Mouse (Mus musculus) testis, postnatal 10 days (tissue): Measurements from ENCODE around the gene Efnb1.
A peak's percentile ranks its signal among the peaks of the same experiment; 100 is the strongest.

Experiments
- DNase-seq: peaks from one replicate; pipeline ENCODE4 v3.0.0; 2021; ENCODE audit warnings: low spot score

Efnb1 gene

DNA sequence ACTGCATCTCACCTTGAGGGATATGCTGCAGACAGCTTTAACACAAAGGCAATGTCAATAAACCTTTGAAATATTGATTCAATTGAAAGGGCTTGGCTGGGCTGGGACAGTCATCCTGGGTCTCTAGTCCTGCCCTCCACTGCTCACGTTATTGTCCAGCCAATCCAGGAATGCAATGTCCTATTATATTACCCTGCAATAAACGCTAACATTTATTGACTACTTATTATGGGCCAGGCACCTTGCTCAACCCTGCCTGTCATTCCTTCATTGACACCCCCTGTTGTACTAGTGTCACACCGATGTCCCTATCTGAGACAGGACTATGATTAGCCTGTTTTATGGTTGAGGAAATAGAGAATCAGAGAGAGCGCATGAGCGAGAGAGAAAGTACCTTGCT, 18.4 kb downstream of the Efnb1 start:
- no peak for DNase-seq

DNA sequence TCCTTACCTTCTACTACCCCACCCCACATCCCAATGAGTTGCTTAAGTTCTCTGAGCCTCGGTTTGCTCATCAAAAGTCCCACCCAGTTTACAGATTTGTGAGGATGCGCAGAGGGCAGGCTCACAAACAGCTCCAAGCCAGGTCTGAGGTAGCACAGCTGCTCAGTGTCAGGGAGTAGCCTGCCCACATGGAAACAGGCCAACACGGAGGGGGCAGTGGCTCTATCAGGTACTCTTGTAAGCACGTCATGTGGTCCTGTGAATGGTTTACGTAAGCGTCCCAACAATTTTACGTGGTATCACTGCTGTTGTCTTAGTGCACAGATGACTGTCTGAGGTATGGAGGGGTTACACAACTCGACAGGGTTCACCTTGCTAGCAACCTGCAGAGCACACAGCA, 23.1 kb downstream of the Efnb1 start:
- no peak for DNase-seq

DNA sequence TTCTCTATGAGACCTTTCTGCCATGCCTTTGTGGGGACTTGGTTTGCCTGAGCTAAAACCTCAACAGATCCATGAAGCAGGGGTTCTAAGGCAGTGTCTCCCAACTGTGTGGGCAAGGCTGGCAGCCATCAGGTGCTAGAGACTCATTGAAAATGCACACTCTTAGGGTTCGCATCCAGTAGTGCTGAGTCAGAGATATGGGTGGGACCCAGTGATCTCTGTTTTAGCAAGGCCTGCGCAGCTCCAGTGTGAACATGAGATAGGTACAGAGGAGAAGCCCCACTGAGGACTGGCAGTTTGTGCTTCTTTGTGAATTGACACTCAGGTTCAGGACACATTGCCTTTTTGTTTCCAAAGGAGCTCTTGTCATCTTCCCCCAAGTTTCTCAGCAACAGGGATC, 28.2 kb downstream of the Efnb1 start:
- no peak for DNase-seq

DNA sequence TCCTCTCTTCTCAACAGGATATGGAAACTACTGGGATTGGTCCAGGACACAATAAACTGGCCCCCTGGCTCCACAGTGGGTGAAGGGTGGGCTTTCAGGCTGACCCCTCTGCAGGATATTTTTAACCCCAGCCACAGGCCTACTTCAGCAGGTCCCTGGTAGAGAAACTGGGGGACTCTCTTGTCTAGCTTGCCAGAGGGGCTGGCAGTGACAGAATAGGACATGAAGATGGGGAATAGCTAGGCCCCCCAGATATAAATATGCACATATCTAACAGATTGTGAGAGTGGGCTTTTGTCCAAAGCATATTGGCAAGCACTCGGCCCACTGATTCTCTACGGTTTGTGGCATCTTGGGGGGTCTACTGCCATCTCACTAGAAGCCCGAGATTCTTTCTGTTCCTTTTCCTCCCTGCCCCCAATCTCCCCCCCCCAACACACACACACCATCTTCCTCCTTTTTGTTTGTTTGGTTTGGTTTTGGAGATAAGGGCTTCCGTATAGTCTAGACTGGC, 29.0 kb downstream of the Efnb1 start:
- no peak for DNase-seq

DNA sequence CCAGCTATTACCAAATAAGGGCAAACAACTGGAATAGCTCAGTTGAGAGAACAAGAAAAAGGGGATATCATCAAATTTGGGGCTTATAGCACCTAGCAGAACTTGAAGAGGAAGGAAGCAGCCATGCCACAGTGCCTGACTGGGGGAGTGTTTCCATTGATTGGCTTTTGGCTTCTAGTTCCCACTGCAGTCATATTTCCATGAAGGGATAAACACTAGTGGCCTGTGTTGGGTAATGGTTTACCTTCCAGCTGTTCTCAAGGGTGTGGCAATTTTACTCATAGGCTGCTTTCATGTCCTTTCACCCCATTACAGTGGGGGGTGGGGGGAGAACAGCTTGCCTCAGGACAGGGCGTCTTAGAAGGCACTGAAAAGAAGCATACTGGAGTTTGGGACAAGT, 31.1 kb downstream of the Efnb1 start:
- DNase-seq: no peak

DNA sequence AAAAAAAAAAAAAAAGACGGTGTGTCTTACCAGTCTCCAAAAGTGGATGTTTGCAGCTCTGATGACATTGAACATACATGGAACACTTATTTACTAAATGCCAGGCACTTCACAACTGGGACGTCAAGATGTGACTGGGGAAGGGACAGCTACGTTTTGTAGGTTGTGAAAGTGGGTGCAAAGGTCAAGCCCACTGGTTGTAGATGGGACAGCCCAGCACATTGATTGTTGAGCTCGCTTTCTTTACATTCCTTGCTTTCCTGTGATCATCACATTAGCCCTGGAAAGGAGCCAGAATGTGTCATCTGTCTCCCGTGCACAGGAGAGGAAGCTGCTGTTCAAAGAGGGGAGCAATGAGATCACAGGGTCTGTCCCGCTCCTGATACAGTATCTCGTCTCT, 31.6 kb downstream of the Efnb1 start:
- DNase-seq: no peak

DNA sequence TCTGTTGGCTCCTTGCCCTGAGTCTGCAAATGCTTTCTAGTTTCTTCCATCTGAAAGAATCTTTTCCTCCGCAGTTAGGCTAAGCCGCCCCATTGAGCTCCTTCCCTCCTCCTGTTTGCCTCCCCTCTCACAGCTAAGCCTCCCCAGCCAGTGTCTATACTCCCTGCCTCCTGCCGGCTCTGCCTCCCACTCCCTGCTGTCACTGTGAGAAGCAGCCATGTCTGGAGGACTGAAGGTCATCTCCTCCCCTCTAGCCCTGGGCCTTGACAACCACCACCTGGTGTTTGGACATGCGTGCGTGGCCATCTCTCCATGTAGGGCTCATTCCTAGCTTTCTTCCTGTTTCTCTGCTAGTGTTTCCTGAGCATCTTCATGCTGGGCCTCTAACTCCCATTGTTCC, 36.4 kb downstream of the Efnb1 start:
- DNase-seq: no peak

DNA sequence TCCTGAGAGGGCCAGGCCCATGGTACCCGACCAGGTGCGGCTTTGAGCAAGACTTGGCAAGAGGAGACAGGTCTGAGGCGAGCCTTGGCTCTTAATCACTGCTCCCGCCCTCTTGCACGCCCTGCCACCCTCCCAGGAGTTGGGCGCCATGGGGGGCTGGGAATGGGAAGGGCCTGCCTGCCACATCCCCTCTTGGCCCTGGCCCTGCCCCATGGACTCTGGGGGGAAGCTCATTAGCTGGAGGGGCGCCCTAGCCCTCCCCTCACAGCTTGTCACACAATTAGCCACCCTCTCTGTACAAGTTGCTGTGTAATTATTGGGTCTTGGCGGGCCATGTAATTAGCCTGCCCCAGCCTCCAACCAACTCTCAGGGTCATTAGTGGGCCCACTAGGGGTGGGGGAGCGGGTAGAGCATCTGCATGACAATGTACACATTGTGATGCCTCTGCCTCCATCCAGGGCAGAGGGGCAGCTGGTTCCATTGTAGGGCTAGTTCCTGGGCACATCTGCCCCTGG, 49.2 kb downstream of the Efnb1 start:
- no peak for DNase-seq

DNA sequence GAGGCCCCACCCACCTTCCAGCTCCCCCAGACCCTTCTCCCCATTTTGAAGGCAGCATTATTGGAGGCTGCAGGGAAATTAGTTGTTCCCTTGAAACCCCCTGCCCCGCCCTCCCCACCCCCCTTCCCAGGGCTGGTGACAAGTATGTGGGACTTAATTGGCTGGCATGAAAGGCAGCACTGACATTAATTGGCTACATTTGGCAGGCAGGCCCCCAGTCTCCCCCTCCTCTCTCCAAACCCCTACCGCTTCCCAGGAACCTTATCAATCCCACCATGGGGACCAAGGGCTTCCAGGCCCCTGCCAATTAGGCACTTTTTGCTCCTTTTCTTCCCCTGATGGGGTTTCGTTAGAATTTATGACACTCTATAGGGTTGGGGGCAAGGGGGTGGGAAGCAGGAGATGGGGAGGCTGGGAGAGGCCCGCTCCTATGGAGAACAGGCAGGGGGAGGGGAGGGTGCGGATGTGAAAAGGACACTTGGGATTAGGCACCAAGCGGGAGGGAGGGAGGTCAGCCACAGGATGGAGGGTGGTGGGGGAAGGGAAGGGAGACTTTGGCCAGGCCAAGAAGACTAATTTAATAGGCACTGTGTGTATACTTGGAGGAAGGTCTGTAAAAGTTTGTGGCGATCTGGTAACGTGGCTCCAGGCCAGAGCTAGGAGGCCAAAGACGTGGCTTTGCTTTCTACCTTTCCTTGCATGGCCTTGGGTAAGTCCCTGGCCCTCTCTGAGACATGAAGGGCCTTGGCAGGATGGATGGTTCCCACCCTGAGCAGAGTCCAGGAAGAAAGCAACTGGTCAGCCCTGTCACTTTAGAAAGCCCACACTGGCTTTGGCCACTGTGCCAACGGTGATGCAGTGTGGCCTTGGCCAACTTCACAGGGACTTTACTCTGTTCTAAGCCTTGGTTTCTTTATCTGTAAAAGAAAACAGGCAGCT, 50.8 kb downstream of the Efnb1 start:
- DNase-seq: peak; percentile 47

DNA sequence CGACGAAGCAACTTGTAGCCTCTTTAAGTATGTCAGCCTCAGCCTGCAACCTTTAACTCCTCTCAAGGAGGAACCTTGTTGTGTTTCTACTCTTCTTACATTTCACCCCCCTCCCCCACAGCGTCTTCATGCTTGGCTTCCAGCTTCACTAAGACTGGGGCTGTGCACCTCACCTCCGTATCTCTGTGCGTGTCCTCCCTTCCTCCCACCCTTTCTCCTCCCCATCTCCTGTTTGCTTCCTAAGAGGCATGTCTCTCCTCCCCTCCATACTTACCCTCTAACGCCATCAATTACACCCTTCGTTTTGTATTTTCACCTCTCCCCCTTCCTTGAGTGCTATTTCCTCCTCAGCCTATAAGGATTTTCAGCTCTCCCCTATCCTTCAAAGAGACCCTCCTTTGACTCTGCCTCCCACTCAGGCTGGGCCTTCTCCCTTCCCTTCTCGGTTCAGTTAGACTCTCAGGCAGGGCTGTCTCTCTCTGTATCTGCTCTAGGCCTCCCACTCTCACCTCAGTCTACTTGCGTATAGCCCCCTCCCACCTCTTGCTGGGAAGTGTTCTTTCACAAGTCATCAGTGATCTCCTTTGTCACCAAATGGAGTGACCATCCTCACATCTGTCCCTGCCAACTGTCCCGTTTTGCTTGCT, 55.6 kb downstream of the Efnb1 start:
- DNase-seq: no peak

DNA sequence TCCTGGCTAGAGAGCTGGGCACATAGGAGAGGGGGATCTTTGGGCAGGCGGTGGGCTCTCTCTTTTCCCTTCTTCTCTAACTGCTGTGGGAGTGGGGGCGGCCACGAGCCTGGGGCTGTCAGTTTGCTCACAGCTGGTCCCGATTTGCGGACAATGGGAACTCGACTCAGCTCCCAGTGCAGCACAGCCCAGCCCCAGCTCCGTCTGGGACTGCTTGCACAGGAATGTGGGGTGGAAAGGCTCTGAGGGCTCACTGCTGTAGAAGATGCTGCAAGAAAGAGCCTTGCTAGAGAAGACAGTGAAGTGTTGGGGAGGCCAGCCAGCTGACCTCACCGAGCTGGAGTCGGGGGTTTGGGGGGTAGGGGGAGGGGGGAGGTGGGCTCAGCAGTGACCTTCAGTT, 61.0 kb downstream of the Efnb1 start:
- no peak for DNase-seq

DNA sequence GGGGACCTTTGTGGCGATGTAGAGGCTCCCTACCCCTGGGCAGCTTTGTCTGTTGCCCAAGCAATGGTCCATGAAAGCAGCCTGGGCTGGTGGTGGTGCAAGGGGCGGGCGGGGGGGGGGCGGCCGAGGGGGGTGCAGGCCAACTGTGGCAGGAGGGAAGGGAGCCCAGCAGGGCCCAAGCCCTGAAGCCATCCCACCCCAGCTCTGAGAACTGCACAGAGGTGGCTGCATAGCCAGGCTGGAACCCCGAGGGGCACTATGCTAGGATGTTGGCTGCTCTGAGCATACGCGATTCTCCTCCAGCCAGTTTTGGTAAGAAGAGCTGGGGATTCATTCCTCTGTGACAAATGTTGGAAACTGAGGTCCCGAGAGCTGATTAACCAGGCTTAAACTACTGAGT, 62.6 kb downstream of the Efnb1 start:
- no peak for DNase-seq
